Mouse (Mus musculus): ENCODE measurements around the gene Pkp4. TPM values are rescaled to one million over a fixed set of nuclear protein-coding genes. Genes with fewer than 3 reads are reported as not detected.

Pkp4 gene
- total RNA-seq, 1 experiment: 54.3 TPM

DNA sequence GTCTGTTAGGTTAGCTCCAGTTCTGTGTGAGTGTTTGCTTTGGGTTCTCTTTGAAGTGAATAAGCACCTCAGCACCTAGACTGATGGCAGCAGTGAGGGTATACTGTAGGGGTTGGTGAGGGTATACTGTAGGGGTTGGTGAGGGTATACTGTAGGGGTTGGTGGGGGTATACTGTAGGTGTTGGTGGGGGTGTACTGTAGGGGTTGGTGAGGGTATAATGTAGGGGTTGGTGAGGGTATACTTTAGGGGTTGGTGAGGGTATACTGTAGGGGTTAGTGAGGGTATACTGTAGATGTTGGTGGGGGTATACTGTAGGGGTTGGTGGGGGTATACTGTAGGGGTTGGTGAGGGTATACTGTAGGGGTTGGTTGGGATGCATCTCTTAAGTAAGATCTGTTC lies 92.2 kb downstream of the Pkp4 start:
- Histone ChIP-seq H3K27ac (ENCODE audit: insufficient read depth, low read depth, low read length, poor library complexity, severe bottlenecking) (no peak overlapping the region), H3K9ac (ENCODE audit: insufficient read depth, low read depth, low read length, poor library complexity, severe bottlenecking) (no peak overlapping the region), H3K36me3 (ENCODE audit: control insufficient read depth, insufficient read depth, low read length, poor library complexity, severe bottlenecking) (no peaks in the 10 kb centered on the region), H3K9me3 (ENCODE audit: control insufficient read depth, insufficient read depth, low read depth, low read length) (no peaks in the 10 kb centered on the region), H3K4me3 (ENCODE audit: insufficient read depth in 1 of 2, low read depth in 1 of 2, low read length in 2 of 2, poor library complexity in 1 of 2, severe bottlenecking in 1 of 2) (no peak overlapping the region), H3K4me1 (ENCODE audit: control insufficient read depth in 2 of 2, insufficient read depth in 2 of 2, low read length in 2 of 2, poor library complexity in 1 of 2) (peaks cover 0 to 3% of the 10 kb centered on the region in 2 experiments; a peak in 2 of 4 replicates)
- TF ChIP-seq HCFC1 (IDR thresholded peaks at IDR 0.05; ENCODE audit: borderline replicate concordance, insufficient read depth, low read length): no peak
- DNase-seq (ENCODE audit: low read depth, low spot score): no peak
- in situ Hi-C loops (cut with MboI; ENCODE audit: low sequenced_read_pairs in 2 of 2, unreplicated experiment in 2 of 2): no loop called here

DNA sequence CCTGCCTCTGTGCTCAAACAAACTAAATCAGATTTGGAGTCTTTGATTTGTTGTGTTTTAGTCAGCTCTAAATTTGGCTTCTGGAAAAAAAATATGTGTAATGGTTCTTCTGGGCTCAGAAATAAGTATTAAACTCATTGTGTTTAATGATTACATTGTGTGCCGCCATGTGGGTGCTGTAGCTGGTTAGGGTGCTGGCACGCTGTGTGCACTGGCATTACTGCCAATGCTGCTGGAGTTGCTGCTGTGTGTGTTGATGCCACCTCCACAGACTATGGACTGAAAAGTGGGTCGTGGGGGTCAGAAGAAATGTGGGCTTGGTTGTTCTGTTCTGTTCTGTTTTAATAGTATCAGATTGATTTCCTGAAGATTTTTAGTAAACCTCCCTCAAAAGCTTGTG lies 92.8 kb downstream of the Pkp4 start:
- H3K27ac ChIP-seq (ENCODE audit: insufficient read depth, low read depth, low read length, poor library complexity, severe bottlenecking): no peak overlapping the region
- no peak overlapping the region for H3K9ac ChIP-seq (ENCODE audit: insufficient read depth, low read depth, low read length, poor library complexity, severe bottlenecking)
- H3K9me3 ChIP-seq (ENCODE audit: control insufficient read depth, insufficient read depth, low read depth, low read length): no peaks in the 10 kb centered on the region
- H3K4me1 ChIP-seq (ENCODE audit: control insufficient read depth in 2 of 2, insufficient read depth in 2 of 2, low read length in 2 of 2, poor library complexity in 1 of 2): peaks cover 0 to 3% of the 10 kb centered on the region in 2 experiments; a peak in 2 of 4 replicates
- TF ChIP-seq ZNF384 (IDR thresholded peaks at IDR 0.05; ENCODE audit: low read depth, low read length): no peak
- no peaks in the 10 kb centered on the region for H3K36me3 ChIP-seq (ENCODE audit: control insufficient read depth, insufficient read depth, low read length, poor library complexity, severe bottlenecking)
- no peak overlapping the region for H3K4me3 ChIP-seq (ENCODE audit: insufficient read depth in 1 of 2, low read depth in 1 of 2, low read length in 2 of 2, poor library complexity in 1 of 2, severe bottlenecking in 1 of 2)
- no peak for DNase-seq (ENCODE audit: low read depth, low spot score)
- in situ Hi-C loops (cut with MboI; ENCODE audit: low sequenced_read_pairs in 2 of 2, unreplicated experiment in 2 of 2): no loop called here

DNA sequence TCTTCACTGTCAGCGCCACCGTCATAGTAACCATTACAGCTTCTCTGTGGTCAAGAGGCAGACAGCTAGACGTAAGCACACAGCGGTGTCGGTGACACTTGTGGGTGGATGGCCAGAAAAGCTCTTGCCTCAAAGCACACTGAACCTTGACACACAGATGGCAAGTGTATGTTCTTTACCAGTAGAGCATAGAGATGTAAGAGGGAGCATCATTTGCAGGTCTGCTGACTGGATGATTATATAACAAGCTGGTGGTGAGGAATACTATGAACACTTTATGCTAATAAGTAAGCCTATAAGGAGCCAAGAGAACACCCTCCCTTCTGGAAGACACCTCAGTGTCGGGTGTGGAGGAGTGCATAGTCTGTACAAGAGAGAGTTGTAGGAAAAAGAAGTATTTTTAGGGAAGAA lies 98.2 kb downstream of the Pkp4 start:
- in situ Hi-C loops (cut with MboI; ENCODE audit: low sequenced_read_pairs in 2 of 2, unreplicated experiment in 2 of 2): no loop called here
- Histone ChIP-seq H3K4me1 (ENCODE audit: control insufficient read depth in 2 of 2, insufficient read depth in 2 of 2, low read length in 2 of 2, poor library complexity in 1 of 2) (no peaks in the 10 kb centered on the region; a peak in 1 of 4 replicates), H3K27ac (ENCODE audit: insufficient read depth, low read depth, low read length, poor library complexity, severe bottlenecking) (no peak overlapping the region), H3K9ac (ENCODE audit: insufficient read depth, low read depth, low read length, poor library complexity, severe bottlenecking) (no peak overlapping the region), H3K36me3 (ENCODE audit: control insufficient read depth, insufficient read depth, low read length, poor library complexity, severe bottlenecking) (peaks cover 2% of the 10 kb centered on the region; the same call in 1 of the 2 replicates), H3K9me3 (ENCODE audit: control insufficient read depth, insufficient read depth, low read depth, low read length) (no peaks in the 10 kb centered on the region), H3K4me3 (ENCODE audit: insufficient read depth in 1 of 2, low read depth in 1 of 2, low read length in 2 of 2, poor library complexity in 1 of 2, severe bottlenecking in 1 of 2) (no peak overlapping the region)
- no peak for DNase-seq (ENCODE audit: low read depth, low spot score)
- TF ChIP-seq ZNF384 (IDR thresholded peaks at IDR 0.05; ENCODE audit: low read depth, low read length) (no peak), HCFC1 (IDR thresholded peaks at IDR 0.05; ENCODE audit: borderline replicate concordance, insufficient read depth, low read length) (no peak), CHD2 (IDR thresholded peaks at IDR 0.05; ENCODE audit: low read depth, low read length) (no peak), ZC3H11A (IDR thresholded peaks at IDR 0.05; ENCODE audit: borderline replicate concordance, low read depth, low read length) (no peak), MAFK (IDR thresholded peaks at IDR 0.05; ENCODE audit: insufficient read depth, low read depth, low read length) (no peak)

DNA sequence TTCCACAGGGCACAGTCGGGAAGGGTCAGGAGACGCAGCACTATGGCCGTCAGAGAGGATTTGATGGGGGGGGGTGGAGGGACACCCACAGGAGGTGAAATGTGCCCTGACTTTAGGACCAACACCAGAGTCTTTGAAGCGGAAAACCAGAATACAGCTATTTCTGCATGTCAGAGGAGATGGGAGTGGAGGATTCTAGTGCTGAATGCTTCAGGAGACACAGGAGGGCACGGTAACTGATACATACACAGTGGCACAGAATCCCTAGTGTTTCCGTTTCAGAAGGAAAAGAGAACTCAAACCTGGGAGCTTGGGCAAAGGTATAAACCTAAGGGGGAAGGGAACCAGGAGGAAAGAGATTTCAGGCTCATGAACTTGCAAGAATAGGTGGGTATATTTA lies 98.7 kb downstream of the Pkp4 start:
- TF ChIP-seq HCFC1 (IDR thresholded peaks at IDR 0.05; ENCODE audit: borderline replicate concordance, insufficient read depth, low read length) (no peak), CHD2 (IDR thresholded peaks at IDR 0.05; ENCODE audit: low read depth, low read length) (no peak), MAFK (IDR thresholded peaks at IDR 0.05; ENCODE audit: insufficient read depth, low read depth, low read length) (no peak)
- Histone ChIP-seq H3K4me1 (ENCODE audit: control insufficient read depth in 2 of 2, insufficient read depth in 2 of 2, low read length in 2 of 2, poor library complexity in 1 of 2) (no peaks in the 10 kb centered on the region; a peak in 1 of 4 replicates), H3K36me3 (ENCODE audit: control insufficient read depth, insufficient read depth, low read length, poor library complexity, severe bottlenecking) (peaks cover 2% of the 10 kb centered on the region; the same call in 1 of the 2 replicates), H3K4me3 (ENCODE audit: insufficient read depth in 1 of 2, low read depth in 1 of 2, low read length in 2 of 2, poor library complexity in 1 of 2, severe bottlenecking in 1 of 2) (no peak overlapping the region), H3K9me3 (ENCODE audit: control insufficient read depth, insufficient read depth, low read depth, low read length) (no peaks in the 10 kb centered on the region), H3K27ac (ENCODE audit: insufficient read depth, low read depth, low read length, poor library complexity, severe bottlenecking) (no peak overlapping the region), H3K9ac (ENCODE audit: insufficient read depth, low read depth, low read length, poor library complexity, severe bottlenecking) (no peak overlapping the region)
- in situ Hi-C loops (cut with MboI; ENCODE audit: low sequenced_read_pairs in 2 of 2, unreplicated experiment in 2 of 2): no loop called here
- no peak for DNase-seq (ENCODE audit: low read depth, low spot score)

DNA sequence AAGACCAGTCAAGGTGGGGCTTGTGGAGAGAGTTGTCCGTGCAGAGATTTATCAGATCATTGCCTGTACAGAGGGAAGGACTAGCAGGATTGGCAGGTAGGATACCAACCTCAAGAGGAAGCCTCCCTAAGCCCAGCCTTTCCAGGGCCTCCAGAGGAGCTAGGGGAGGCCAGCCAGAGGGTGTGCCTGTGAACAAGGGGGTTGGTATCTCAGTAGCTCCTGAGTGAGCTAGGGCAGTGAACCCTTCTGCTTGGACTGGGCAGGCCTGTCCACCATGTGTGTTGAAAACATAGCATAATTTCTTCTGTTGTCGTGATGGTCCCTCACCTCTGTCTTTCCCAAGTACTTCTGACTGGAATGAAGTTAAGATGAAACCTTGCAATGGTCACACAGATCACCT lies 100.6 kb downstream of the Pkp4 start:
- in situ Hi-C loops (cut with MboI; ENCODE audit: low sequenced_read_pairs in 2 of 2, unreplicated experiment in 2 of 2): no loop called here
- Histone ChIP-seq H3K36me3 (ENCODE audit: control insufficient read depth, insufficient read depth, low read length, poor library complexity, severe bottlenecking) (peaks cover 2% of the 10 kb centered on the region; the same call in 1 of the 2 replicates), H3K9ac (ENCODE audit: insufficient read depth, low read depth, low read length, poor library complexity, severe bottlenecking) (no peak overlapping the region), H3K4me3 (ENCODE audit: insufficient read depth in 1 of 2, low read depth in 1 of 2, low read length in 2 of 2, poor library complexity in 1 of 2, severe bottlenecking in 1 of 2) (no peak overlapping the region), H3K27ac (ENCODE audit: insufficient read depth, low read depth, low read length, poor library complexity, severe bottlenecking) (no peak overlapping the region), H3K9me3 (ENCODE audit: control insufficient read depth, insufficient read depth, low read depth, low read length) (no peaks in the 10 kb centered on the region), H3K4me1 (ENCODE audit: control insufficient read depth in 2 of 2, insufficient read depth in 2 of 2, low read length in 2 of 2, poor library complexity in 1 of 2) (no peaks in the 10 kb centered on the region)
- no peak for TF ChIP-seq ZNF384 (IDR thresholded peaks at IDR 0.05; ENCODE audit: low read depth, low read length)
- no peak for TF ChIP-seq HCFC1 (IDR thresholded peaks at IDR 0.05; ENCODE audit: borderline replicate concordance, insufficient read depth, low read length)
- no peak for TF ChIP-seq MAFK (IDR thresholded peaks at IDR 0.05; ENCODE audit: insufficient read depth, low read depth, low read length)
- TF ChIP-seq CHD2 (IDR thresholded peaks at IDR 0.05; ENCODE audit: low read depth, low read length): no peak
- no peak for TF ChIP-seq ZC3H11A (IDR thresholded peaks at IDR 0.05; ENCODE audit: borderline replicate concordance, low read depth, low read length)
- no peak for DNase-seq (ENCODE audit: low read depth, low spot score)

Measured in ES-E14 (cell line).